Mouse (Mus musculus): ENCODE measurements around the gene Gdf1.

Gdf1 gene

GRCm38 (mm10) chr8:70366588-70366987 lies 37.0 kb downstream of the Gdf1 start:
- no peak for DNase-seq

DNA sequence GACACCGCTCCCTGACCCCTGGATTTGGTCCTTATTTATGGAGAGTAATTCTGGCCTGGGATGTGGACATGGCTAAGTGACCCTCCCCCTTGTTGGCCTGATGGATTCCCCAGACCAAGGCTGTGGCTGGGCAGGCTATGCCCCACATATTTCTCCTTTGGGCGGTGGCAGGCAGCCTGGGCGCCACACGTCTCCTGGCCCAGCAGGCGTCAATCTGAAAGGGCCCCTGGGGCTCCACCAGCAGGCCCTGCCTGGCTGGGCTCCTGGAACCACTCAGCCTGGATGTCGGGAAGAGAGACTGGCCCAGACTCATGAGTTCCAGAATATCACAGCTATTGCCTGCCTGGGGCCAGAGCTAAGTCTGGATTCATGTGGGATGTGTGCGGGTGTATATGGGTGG lies 40.9 kb downstream of the Gdf1 start:
- no peak for DNase-seq

DNA sequence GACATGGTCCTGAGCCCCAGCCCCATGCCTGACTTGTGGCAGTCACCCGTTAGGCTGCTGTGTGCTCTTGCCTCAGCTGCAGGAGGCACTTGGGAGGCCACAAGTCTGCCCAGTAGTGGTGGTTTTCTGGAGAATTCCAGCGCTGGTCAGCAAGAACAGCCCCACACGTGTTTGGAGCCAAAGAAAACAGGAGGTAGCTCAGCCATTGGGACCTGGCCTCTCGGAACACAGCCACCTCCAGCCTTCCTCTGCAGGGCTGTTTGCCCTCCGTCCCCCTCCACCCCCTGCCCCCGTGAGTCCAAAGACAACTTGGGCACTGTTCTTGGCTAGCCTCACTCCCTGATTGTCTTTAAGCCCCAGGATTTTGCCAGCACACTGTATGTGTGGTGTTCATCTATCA lies 42.3 kb downstream of the Gdf1 start:
- DNase-seq = no peak

DNA sequence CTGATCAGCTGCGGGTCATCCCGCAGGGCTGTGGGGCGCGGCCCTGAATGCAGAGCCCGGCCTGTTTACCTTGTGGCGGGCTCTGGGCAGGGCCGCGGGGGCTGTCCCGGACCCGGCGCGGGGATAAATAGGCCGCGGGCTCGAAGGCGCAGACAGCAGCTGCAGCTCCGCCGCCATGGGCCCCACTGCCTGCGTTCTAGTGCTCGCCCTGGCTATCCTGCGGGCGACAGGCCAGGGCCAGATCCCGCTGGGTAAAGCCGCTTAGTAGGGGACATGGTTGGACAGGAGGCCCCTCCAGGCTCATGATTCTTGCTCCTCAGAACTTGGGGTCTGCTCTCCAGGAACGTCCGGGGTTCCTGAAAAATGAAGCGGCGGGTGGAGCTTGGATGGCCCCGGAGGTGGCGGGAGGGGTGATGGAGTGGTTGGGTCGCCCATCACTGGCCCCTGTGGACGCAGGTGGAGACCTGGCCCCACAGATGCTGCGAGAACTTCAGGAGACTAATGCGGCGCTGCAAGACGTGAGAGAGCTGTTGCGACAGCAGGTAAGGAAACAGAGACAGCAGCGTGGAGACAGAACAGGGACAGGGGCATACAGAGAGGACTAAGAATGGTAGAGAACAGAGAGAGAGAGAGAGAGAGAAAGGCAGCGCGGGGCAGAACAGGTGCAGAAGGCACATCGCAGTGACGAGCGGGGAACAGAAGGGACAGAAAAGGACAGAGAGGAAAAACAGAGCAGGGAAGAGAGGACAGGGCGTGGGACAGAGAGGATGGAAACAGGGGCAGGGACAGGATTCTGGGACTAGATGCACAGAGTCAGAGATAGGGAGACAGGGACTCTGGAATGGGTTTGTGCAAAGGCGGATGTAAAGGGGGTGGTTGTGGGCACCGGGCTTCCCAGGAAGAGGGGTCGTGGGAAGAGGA lies 44.0 kb downstream of the Gdf1 start, which contains the start of gene Comp:
TSS of gene Comp (plus strand) at position 162 of the 921 bp plus-strand sequence.
- DNase-seq = no peak

DNA sequence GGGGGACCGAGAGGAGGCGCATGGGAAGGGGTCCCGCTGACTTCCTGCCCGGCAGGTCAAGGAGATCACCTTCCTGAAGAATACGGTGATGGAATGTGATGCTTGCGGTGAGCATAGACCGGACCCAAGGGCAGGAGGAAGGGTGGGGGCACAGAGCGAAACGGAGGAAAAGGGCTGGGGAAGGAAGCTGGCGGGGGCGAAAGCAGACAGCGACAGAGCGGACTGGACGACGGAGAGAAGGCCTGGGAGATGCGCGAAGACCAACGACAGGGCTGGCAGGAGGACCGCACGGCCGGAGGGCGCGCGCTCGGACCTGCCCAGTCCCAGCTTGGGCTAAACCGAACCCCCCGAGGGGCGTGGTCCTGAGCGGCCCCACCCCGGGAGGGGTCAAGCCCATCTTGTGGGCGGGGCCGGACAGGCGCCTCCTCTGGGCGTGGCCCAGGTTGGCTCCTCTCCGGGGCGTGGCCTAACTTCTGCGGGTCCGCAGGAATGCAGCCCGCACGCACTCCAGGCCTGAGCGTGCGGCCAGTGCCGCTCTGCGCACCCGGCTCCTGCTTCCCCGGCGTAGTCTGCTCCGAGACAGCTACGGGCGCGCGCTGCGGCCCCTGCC lies 44.8 kb downstream of the Gdf1 start:
- peak; percentile 43 to 62 for DNase-seq

GRCm38 (mm10) chr8:70375212-70375859 lies 45.7 kb downstream of the Gdf1 start:
- no peak for DNase-seq

DNA sequence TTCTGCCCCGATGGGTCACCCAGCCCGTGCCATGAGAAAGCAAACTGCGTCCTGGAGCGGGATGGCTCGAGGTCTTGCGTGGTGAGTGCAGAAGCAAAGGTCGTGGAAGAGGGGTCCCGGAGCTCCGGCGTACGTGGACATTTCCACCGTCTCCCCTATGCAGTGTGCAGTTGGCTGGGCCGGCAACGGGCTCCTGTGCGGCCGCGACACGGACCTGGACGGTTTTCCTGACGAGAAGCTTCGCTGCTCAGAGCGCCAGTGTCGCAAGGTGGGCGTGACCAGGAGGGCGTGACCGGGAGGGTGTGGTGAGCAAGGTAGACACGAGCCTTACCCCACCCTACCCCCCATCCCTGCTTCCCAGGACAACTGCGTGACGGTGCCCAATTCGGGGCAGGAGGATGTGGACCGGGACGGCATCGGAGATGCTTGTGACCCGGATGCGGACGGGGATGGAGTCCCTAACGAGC lies 46.7 kb downstream of the Gdf1 start:
- no peak for DNase-seq

GRCm38 (mm10) chr8:70377049-70377448 lies 47.4 kb downstream of the Gdf1 start:
- DNase-seq = no peak

DNA sequence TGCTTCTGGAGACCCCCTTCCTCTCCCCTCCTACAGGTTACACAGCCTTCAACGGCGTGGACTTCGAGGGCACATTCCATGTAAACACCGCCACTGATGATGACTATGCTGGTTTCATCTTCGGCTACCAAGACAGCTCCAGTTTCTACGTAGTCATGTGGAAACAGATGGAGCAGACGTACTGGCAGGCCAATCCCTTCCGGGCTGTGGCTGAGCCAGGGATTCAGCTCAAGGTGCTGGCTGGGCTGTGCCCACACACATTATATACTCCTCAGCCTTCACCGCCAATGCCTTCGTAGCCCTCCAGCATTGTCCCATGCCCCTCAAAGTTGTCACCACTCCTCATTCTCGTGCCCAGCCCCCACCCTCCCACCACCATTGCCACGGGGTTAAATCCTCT lies 50.5 kb downstream of the Gdf1 start:
- no peak for DNase-seq

Measured in thymus, postnatal 36 days (tissue).